Mouse (Mus musculus) forebrain, embryonic 11.5 days (tissue): Measurements from ENCODE around the gene Grb10. TPM values are rescaled to one million over a fixed set of nuclear protein-coding genes. Genes with fewer than 3 reads are reported as not detected.

Experiments used
- ATAC-seq: fragments of 200-750 bp; cut with Nextera tagmentation; replicated peaks from 2 replicates; pipeline ENCODE4 v1.8.0; 2017; ENCODE audit warnings: moderate TSS enrichment; ENCODE audit not compliant: low FRiP score
- DNase-seq: peaks from one replicate; pipeline ENCODE4 v3.0.0-alpha.2; 2017; ENCODE audit warnings: low spot score
- H3K27ac ChIP-seq: fragments of 300-500 bp; sonication (generic); 2 replicates; pipeline ENCODE4 v1.5.1; 2014; ENCODE audit warnings: low read depth, low read length
- H3K27me3 ChIP-seq: fragments of 300-500 bp; sonication (generic); 2 replicates; pipeline ENCODE4 v1.6.1; 2014; ENCODE audit warnings: mild to moderate bottlenecking, low read length, mixed read lengths; ENCODE audit not compliant: control insufficient read depth, insufficient read depth
- H3K36me3 ChIP-seq: fragments of 300-500 bp; sonication (generic); 2 replicates; pipeline ENCODE4 v1.6.1; 2014; ENCODE audit warnings: mild to moderate bottlenecking, low read length, moderate library complexity, mixed read lengths; ENCODE audit not compliant: control insufficient read depth, insufficient read depth
- H3K4me1 ChIP-seq: fragments of 300-500 bp; sonication (generic); replicated peaks from 2 replicates; pipeline ENCODE4 v1.6.1; 2014; ENCODE audit warnings: low read length, mixed read lengths; ENCODE audit not compliant: control insufficient read depth, insufficient read depth
- H3K4me2 ChIP-seq: fragments of 300-500 bp; sonication (generic); 2 replicates; pipeline ENCODE4 v1.6.1; 2014; ENCODE audit warnings: low read depth, mild to moderate bottlenecking, low read length, moderate library complexity, mixed read lengths; ENCODE audit not compliant: severe bottlenecking
- H3K4me3 ChIP-seq: fragments of 300-500 bp; sonication (generic); 2 replicates; pipeline ENCODE4 v1.5.1; 2014; ENCODE audit warnings: low read depth, low read length
- H3K9ac ChIP-seq: fragments of 300-500 bp; sonication (generic); 2 replicates; pipeline ENCODE4 v1.6.1; 2014; ENCODE audit warnings: low read length
- H3K9me3 ChIP-seq: fragments of 300-500 bp; sonication (generic); 2 replicates; pipeline ENCODE4 v1.6.1; 2016; ENCODE audit warnings: low read length, mixed read lengths; ENCODE audit not compliant: control insufficient read depth
- WGBS: fragments of 180-500 bp; shearing (Covaris S2); extraction: QIAGEN DNeasy Blood & Tissue Kit; methylation state at CpG from one replicate; pipeline ENCODE4 v1.1.7; 2014; 5-methylcytosine and 5-hydroxymethylcytosine counted together
- polyA plus RNA-seq: library from polyadenylated mRNA; unstranded; fragments of >200 nt; fragmentation: Nextera tagmentation; extraction: Ambion mirVana; gene quantifications from 2 replicates; pipeline ENCODE4 v1.2.1, GENCODE M21; 2014

Grb10 gene
- polyA plus RNA-seq, 1 experiment from 2014 or later: 158 TPM

- peak; percentile 88 for DNase-seq
- peak overlapping the region; percentile 90 for H3K9ac ChIP-seq
- H3K4me1 ChIP-seq: no peaks in the 10 kb centered on the region; the same call in 1 of the 2 replicates
- H3K9me3 ChIP-seq: no peaks in the 10 kb centered on the region
- peak overlapping the region; percentile 66 for H3K4me3 ChIP-seq
- H3K27ac ChIP-seq: peak overlapping the region; percentile 81
- peak overlapping the region; percentile 51 for H3K4me2 ChIP-seq
- peaks cover 78% of the 10 kb centered on the region for H3K27me3 ChIP-seq
- under 1% methylated on average over 68 of the region's 93 CpGs for WGBS
- ATAC-seq: peak; percentile 71
- no peaks in the 10 kb centered on the region; the same call in 1 of the 2 replicates for H3K36me3 ChIP-seq
Measured at GRCm38 (mm10) chr11:12037075-12037686, 1.3 kb downstream of the Grb10 start.

- Histone ChIP-seq H3K4me2 (peak overlapping the region; percentile 41), H3K27ac (peak overlapping the region; percentile 81), H3K4me1 (no peaks in the 10 kb centered on the region; the same call in 1 of the 2 replicates), H3K36me3 (no peaks in the 10 kb centered on the region; the same call in 1 of the 2 replicates), H3K27me3 (peaks cover 81% of the 10 kb centered on the region), H3K9me3 (no peaks in the 10 kb centered on the region), H3K9ac (peak overlapping the region; percentile 90), H3K4me3 (peak overlapping the region; percentile 66)
- WGBS: 1% methylated on average over 60 of the region's 65 CpGs
- DNase-seq: peak; percentile 66
- peak; percentile 13; the same call in 1 of the 2 replicates for ATAC-seq
Measured at GRCm38 (mm10) chr11:12035916-12036910, 2.3 kb downstream of the Grb10 start.

GRCm38 (mm10) chr11:12035324-12035723 is 3.2 kb downstream of the Grb10 start:
- WGBS: 7% methylated on average over 12 of the region's 12 CpGs
- Histone ChIP-seq H3K27me3 (peaks cover 79% of the 10 kb centered on the region), H3K4me1 (no peaks in the 10 kb centered on the region; the same call in 1 of the 2 replicates), H3K9ac (peak overlapping the region; percentile 90), H3K4me3 (peak overlapping the region; percentile 66), H3K27ac (0 out of 2 replicates have a peak overlapping the region, but pooled peaks have one; percentile 13), H3K9me3 (no peaks in the 10 kb centered on the region), H3K36me3 (no peaks in the 10 kb centered on the region; the same call in 1 of the 2 replicates), H3K4me2 (peak overlapping the region; percentile 41)
- ATAC-seq (no peak), DNase-seq (peak; percentile 62)

GRCm38 (mm10) chr11:12034781-12035180 is 3.7 kb downstream of the Grb10 start:
- WGBS: 51% methylated on average over 4 of the region's 4 CpGs
- no peaks in the 10 kb centered on the region; the same call in 1 of the 2 replicates for H3K4me1 ChIP-seq
- no peaks in the 10 kb centered on the region for H3K9me3 ChIP-seq
- no peak overlapping the region for H3K27ac ChIP-seq
- H3K36me3 ChIP-seq: no peaks in the 10 kb centered on the region
- peak overlapping the region; percentile 41 for H3K4me2 ChIP-seq
- peak overlapping the region; percentile 66 for H3K4me3 ChIP-seq
- peaks cover 80% of the 10 kb centered on the region for H3K27me3 ChIP-seq
- peak overlapping the region; percentile 90 for H3K9ac ChIP-seq
- no peak for DNase-seq
- no peak for ATAC-seq

- H3K36me3 ChIP-seq: no peaks in the 10 kb centered on the region
- H3K4me1 ChIP-seq: no peaks in the 10 kb centered on the region; the same call in 1 of the 2 replicates
- peak overlapping the region; percentile 90 for H3K9ac ChIP-seq
- no peak for DNase-seq
- H3K27ac ChIP-seq: no peak overlapping the region
- peaks cover 80% of the 10 kb centered on the region for H3K27me3 ChIP-seq
- WGBS: 25% methylated on average over 5 of the region's 5 CpGs
- no peaks in the 10 kb centered on the region for H3K9me3 ChIP-seq
- no peak for ATAC-seq
- peak overlapping the region; percentile 66 for H3K4me3 ChIP-seq
- peak overlapping the region; percentile 41 for H3K4me2 ChIP-seq
Measured at GRCm38 (mm10) chr11:12034371-12034770, 4.1 kb downstream of the Grb10 start.

GRCm38 (mm10) chr11:12032831-12033230 is 5.7 kb downstream of the Grb10 start:
- no peak overlapping the region for H3K27ac ChIP-seq
- 0 out of 2 replicates have a peak overlapping the region, but pooled peaks have one; percentile 17 for H3K9ac ChIP-seq
- no peak for ATAC-seq
- H3K4me1 ChIP-seq: no peaks in the 10 kb centered on the region; the same call in 1 of the 2 replicates
- H3K9me3 ChIP-seq: peaks cover 4% of the 10 kb centered on the region
- no peak overlapping the region for H3K4me3 ChIP-seq
- 36% methylated on average over 5 of the region's 5 CpGs for WGBS
- peak overlapping the region; percentile 39 for H3K4me2 ChIP-seq
- no peaks in the 10 kb centered on the region for H3K36me3 ChIP-seq
- DNase-seq: no peak
- peaks cover 86% of the 10 kb centered on the region for H3K27me3 ChIP-seq

- 48% methylated on average over 17 of the region's 17 CpGs for WGBS
- Histone ChIP-seq H3K27me3 (peaks cover 87% of the 10 kb centered on the region), H3K36me3 (peaks cover 9% of the 10 kb centered on the region; the same call in 1 of the 2 replicates), H3K4me1 (no peaks in the 10 kb centered on the region; the same call in 1 of the 2 replicates), H3K4me2 (peak overlapping the region; percentile 44), H3K27ac (no peak overlapping the region), H3K4me3 (peak overlapping the region; percentile 18), H3K9ac (no peak overlapping the region), H3K9me3 (peaks cover 23% of the 10 kb centered on the region)
- DNase-seq (peak; percentile 70), ATAC-seq (peak; percentile 40)
Measured at GRCm38 (mm10) chr11:12026638-12027037, 11.8 kb downstream of the Grb10 start.
